Mouse (Mus musculus) cerebellum, adult 8-10 months (tissue): ENCODE measurements around the gene Sgo2a.
"Not testable (repeated sequence)": the region's sequence is repeated elsewhere in the genome, so short reads cannot be mapped to it uniquely, and the experiment has no call there.

Experiments
- DNase-seq: peaks from one replicate; pipeline ENCODE4 v3.0.0; 2022

Sgo2a gene

GRCm38 (mm10) chr1:57995432-57996132 is at the start of gene Sgo2a:
TSS of gene Sgo2a (plus strand) at chr1:57995971.
- peak; percentile 87 for DNase-seq

GRCm38 (mm10) chr1:57947552-57948347 is 48.0 kb upstream of the Sgo2a start:
- DNase-seq = no peak

- no peak for DNase-seq
These were observed 46.6 kb upstream of the Sgo2a start for GRCm38 (mm10) chr1:57949195-57949594.

GRCm38 (mm10) chr1:57949716-57950115 is 46.1 kb upstream of the Sgo2a start:
- no peak for DNase-seq

GRCm38 (mm10) chr1:57952509-57952908 is 43.3 kb upstream of the Sgo2a start:
- DNase-seq = no peak

GRCm38 (mm10) chr1:57953586-57954375 is 42.0 kb upstream of the Sgo2a start:
- DNase-seq = no peak

- no peak for DNase-seq
These were observed 41.4 kb upstream of the Sgo2a start for GRCm38 (mm10) chr1:57954376-57954765.

GRCm38 (mm10) chr1:57955774-57956173 is 40.0 kb upstream of the Sgo2a start:
- no peak for DNase-seq

GRCm38 (mm10) chr1:57969327-57970271 is 26.2 kb upstream of the Sgo2a start:
- DNase-seq = peak; percentile 95

- DNase-seq = no peak
These were observed 24.2 kb upstream of the Sgo2a start for GRCm38 (mm10) chr1:57971588-57971987.

GRCm38 (mm10) chr1:57976860-57977259 is 18.9 kb upstream of the Sgo2a start:
- DNase-seq = no peak

GRCm38 (mm10) chr1:57989052-57989600 is 6.6 kb upstream of the Sgo2a start:
- no peak for DNase-seq

GRCm38 (mm10) chr1:57991277-57991676 is 4.5 kb upstream of the Sgo2a start:
- DNase-seq = no peak

GRCm38 (mm10) chr1:57996133-57996615 is 403 bp downstream of the Sgo2a start:
- DNase-seq = no peak

- no peak for DNase-seq
These were observed 2.4 kb downstream of the Sgo2a start for GRCm38 (mm10) chr1:57998146-57998545.

GRCm38 (mm10) chr1:58006388-58006787 is 10.6 kb downstream of the Sgo2a start:
- not testable (repeated sequence) for DNase-seq

- DNase-seq = no peak
These were observed 23.1 kb downstream of the Sgo2a start, which contains the start of gene Kctd18 for GRCm38 (mm10) chr1:58018856-58019255. TSS of gene Kctd18 (minus strand) at chr1:58018956.

- no peak for DNase-seq
These were observed 31.9 kb downstream of the Sgo2a start for GRCm38 (mm10) chr1:58027707-58028106.

- DNase-seq = peak; percentile 40
These were observed 33.9 kb downstream of the Sgo2a start, which contains the start of gene Aox1 for GRCm38 (mm10) chr1:58029636-58030117. TSS of gene Aox1 (plus strand) at chr1:58029931.

- DNase-seq = peak; percentile 60
These were observed 34.5 kb downstream of the Sgo2a start for GRCm38 (mm10) chr1:58030156-58030871.
